Mouse (Mus musculus): ENCODE measurements around the gene Dppa5a.

GRCm38 (mm10) chr9:78374885-78375389 lies 7.0 kb upstream of the Dppa5a start:
- TF ChIP-seq GATA1 (IDR thresholded peaks at IDR 0.05; ENCODE audit: borderline replicate concordance, low read length) (no peak), FLI1 (IDR thresholded peaks at IDR 0.05; ENCODE audit: low read length) (no peak)
